Mouse (Mus musculus) heart, embryonic 12.5 days (tissue): Measurements from ENCODE around the gene Hist1h3b. TPM values are rescaled to one million over a fixed set of nuclear protein-coding genes. Genes with fewer than 3 reads are reported as not detected.
"Not testable (repeated sequence)": the region's sequence is repeated elsewhere in the genome, so short reads cannot be mapped to it uniquely, and the experiment has no call there.

ENCODE experiments used
- ATAC-seq: fragments of 200-750 bp; cut with Nextera tagmentation; 2 replicates; pipeline ENCODE4 v1.8.0; 2017; ENCODE audit warnings: moderate TSS enrichment, moderate library complexity; ENCODE audit not compliant: insufficient number of reproducible peaks, low FRiP score
- H3K27ac ChIP-seq: fragments of 300-500 bp; sonication (generic); 2 replicates; pipeline ENCODE4 v1.5.1; 2016; ENCODE audit warnings: mild to moderate bottlenecking, moderate library complexity; ENCODE audit not compliant: poor library complexity, severe bottlenecking
- H3K27me3 ChIP-seq: fragments of 300-500 bp; sonication (generic); replicated peaks from 2 replicates; pipeline ENCODE4 v1.6.1; 2016; ENCODE audit warnings: mild to moderate bottlenecking, moderate library complexity
- H3K36me3 ChIP-seq: fragments of 300-500 bp; sonication (generic); 2 replicates; pipeline ENCODE4 v1.6.1; 2016; ENCODE audit warnings: mild to moderate bottlenecking, moderate library complexity
- H3K4me1 ChIP-seq: fragments of 300-500 bp; sonication (generic); replicated peaks from 2 replicates; pipeline ENCODE4 v1.6.1; 2016; ENCODE audit warnings: mild to moderate bottlenecking
- H3K4me2 ChIP-seq: fragments of 300-500 bp; sonication (generic); 2 replicates; pipeline ENCODE4 v1.6.1; 2016; ENCODE audit warnings: mild to moderate bottlenecking, moderate library complexity
- H3K4me3 ChIP-seq: fragments of 300-500 bp; sonication (generic); 2 replicates; pipeline ENCODE4 v1.5.1; 2016; ENCODE audit warnings: mild to moderate bottlenecking
- H3K9ac ChIP-seq: fragments of 300-500 bp; sonication (generic); 2 replicates; pipeline ENCODE4 v1.6.1; 2016; ENCODE audit warnings: mild to moderate bottlenecking, moderate library complexity
- H3K9me3 ChIP-seq: fragments of 300-500 bp; sonication (generic); replicated peaks from 2 replicates; pipeline ENCODE4 v1.6.1; 2016; ENCODE audit warnings: mild to moderate bottlenecking, moderate library complexity
- WGBS: fragments of 180-500 bp; shearing (Covaris S2); methylation state at CpG from one replicate; pipeline ENCODE4 v1.1.7; 2016; 5-methylcytosine and 5-hydroxymethylcytosine counted together
- polyA plus RNA-seq: library from polyadenylated mRNA; unstranded; fragments of >200 nt; fragmentation: Nextera tagmentation; extraction: Ambion mirVana; gene quantifications from 2 replicates; pipeline ENCODE4 v1.2.1, GENCODE M21; 2016

Gene Hist1h3b
- polyA plus RNA-seq, 1 experiment from 2014 or later: 3.5 TPM

DNA sequence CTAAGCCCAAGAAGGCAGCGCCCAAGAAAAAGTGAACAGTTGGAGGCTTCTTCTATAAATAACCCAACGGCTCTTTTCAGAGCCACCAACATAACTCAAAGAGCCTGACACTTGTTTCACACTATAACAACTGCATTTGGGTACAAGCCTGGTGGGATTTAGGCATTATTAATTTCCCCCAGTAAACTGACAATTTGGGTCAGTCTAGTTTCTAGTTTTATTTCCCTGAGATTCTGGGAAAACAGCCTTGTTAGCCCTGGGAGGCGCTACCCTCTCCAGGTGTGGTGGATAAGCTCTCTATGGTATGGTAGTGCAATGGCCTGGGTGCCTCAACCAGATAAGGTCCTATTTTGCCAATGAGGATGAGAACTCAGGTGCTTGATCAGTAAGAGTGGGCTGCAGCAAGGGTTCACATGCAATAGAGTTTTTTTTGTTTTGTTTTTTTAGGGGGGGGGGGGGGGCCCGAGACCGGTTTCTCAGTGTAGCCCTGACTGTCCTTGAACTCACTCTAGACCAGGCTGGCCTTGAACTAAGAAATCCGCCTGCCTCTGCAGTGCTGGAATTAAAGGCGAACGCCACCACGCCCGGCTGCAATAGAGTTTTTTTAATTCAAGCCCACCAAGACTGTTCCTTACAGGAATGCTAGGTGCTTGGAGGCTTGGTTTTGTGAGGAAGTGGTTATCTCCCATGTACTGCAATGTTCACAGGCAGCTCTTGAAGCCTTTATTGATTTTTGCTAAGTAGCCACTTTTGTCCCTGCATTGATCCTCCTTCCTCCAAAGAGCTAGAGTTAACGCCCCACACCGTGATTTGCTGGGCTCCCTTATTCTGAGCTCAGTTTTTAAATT, 12.5 kb downstream of the Hist1h3b start:
- Histone ChIP-seq H3K4me1 (peaks cover 27% of the 10 kb centered on the region), H3K4me3 (peak overlapping the region; percentile 57), H3K27me3 (no peaks in the 10 kb centered on the region), H3K27ac (peak overlapping the region; percentile 94), H3K9me3 (no peaks in the 10 kb centered on the region), H3K9ac (peak overlapping the region; percentile 81), H3K4me2 (peak overlapping the region; percentile 80), H3K36me3 (no peaks in the 10 kb centered on the region)
- WGBS: 38% methylated on average over 12 of the region's 12 CpGs
- ATAC-seq: no peak

GRCm38 (mm10) chr13:23765172-23765513, 13.1 kb downstream of the Hist1h3b start:
- Histone ChIP-seq H3K9me3 (no peaks in the 10 kb centered on the region), H3K4me2 (no peak overlapping the region), H3K27me3 (no peaks in the 10 kb centered on the region), H3K4me1 (peaks cover 24% of the 10 kb centered on the region), H3K4me3 (no peak overlapping the region), H3K36me3 (no peaks in the 10 kb centered on the region), H3K9ac (no peak overlapping the region), H3K27ac (no peak overlapping the region)
- ATAC-seq: no peak
- WGBS: 66% methylated on average over 1 of the region's 1 CpGs

DNA sequence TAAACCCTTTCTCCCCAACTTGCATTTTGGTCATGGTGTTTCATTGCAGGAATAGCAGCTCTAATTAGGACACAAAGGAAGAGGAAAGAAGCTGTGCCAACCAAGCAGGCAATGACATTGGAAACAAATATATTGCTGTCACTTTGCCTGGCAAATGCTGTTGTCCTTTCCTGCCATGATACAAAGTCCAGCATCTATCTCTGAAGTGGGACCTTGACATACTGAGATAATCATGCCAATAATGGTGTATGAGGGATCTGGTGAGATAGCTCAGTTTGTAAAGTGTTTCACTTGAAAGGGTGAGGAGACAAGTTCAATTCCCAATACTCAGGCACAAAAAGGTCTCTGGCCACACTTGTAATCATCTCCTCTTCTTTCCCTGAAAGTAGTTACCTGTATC, 14.7 kb downstream of the Hist1h3b start:
- ATAC-seq: no peak

GRCm38 (mm10) chr13:23768834-23769397, 16.8 kb downstream of the Hist1h3b start:
- no peak overlapping the region for H3K27ac ChIP-seq
- no peak for ATAC-seq
- no peaks in the 10 kb centered on the region for H3K9me3 ChIP-seq
- no peaks in the 10 kb centered on the region for H3K36me3 ChIP-seq
- peaks cover 18% of the 10 kb centered on the region for H3K4me1 ChIP-seq
- no peak overlapping the region for H3K4me2 ChIP-seq
- no peak overlapping the region for H3K4me3 ChIP-seq
- no peaks in the 10 kb centered on the region for H3K27me3 ChIP-seq
- 51% methylated on average over 5 of the region's 5 CpGs for WGBS
- no peak overlapping the region for H3K9ac ChIP-seq

More for the DNA sequence above, 14.7 kb downstream of the Hist1h3b start:
- Histone ChIP-seq H3K27ac (no peak overlapping the region), H3K27me3 (no peaks in the 10 kb centered on the region), H3K4me2 (no peak overlapping the region), H3K9me3 (no peaks in the 10 kb centered on the region), H3K4me1 (peaks cover 20% of the 10 kb centered on the region), H3K4me3 (no peak overlapping the region), H3K9ac (no peak overlapping the region), H3K36me3 (no peaks in the 10 kb centered on the region)

DNA sequence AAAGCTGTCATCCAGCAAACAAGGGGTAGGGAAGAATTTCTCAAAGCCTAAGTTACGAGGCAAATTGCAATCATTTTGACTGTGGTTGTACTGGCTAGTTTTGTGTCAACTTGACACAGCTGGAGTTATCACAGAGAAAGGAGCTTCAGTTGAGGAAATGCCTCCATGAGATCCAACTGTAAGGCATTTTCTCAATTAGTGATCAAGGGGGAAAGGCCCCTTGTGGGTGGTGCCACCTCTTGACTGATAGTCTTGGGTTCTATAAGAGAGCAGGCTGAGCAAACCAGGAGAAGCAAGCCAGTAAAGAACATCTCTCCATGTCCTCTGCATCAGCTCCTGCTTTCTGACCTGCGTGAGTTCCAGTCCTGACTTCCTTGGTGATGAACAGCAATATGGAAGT, 17.5 kb downstream of the Hist1h3b start, which contains the start of gene Trim38:
Gene Trim38 (plus strand): TSS at position 301 of the 400 bp plus-strand sequence.
- not testable (repeated sequence) for H3K27ac ChIP-seq, ATAC-seq, H3K4me2 ChIP-seq, H3K9me3 ChIP-seq, H3K9ac ChIP-seq, H3K36me3 ChIP-seq, H3K4me3 ChIP-seq, H3K27me3 ChIP-seq
- H3K4me1 ChIP-seq: peaks cover 12% of the 10 kb centered on the region
- 86% methylated on average over 2 of the region's 2 CpGs for WGBS

- H3K9ac ChIP-seq: no peak overlapping the region
- 0 out of 2 replicates have a peak, but pooled peaks cover 7% of the 10 kb centered on the region for H3K4me1 ChIP-seq
- no peaks in the 10 kb centered on the region for H3K36me3 ChIP-seq
- peak overlapping the region; percentile 20 for H3K4me3 ChIP-seq
- no peaks in the 10 kb centered on the region for H3K9me3 ChIP-seq
- peak; percentile 91 for ATAC-seq
- peak overlapping the region; percentile 62 for H3K4me2 ChIP-seq
- 13% methylated on average over 21 of the region's 21 CpGs for WGBS
- no peaks in the 10 kb centered on the region for H3K27me3 ChIP-seq
- 0 out of 2 replicates have a peak overlapping the region, but pooled peaks have one; percentile 47 for H3K27ac ChIP-seq
These were observed 20.7 kb downstream of the Hist1h3b start for GRCm38 (mm10) chr13:23772561-23773313.

DNA sequence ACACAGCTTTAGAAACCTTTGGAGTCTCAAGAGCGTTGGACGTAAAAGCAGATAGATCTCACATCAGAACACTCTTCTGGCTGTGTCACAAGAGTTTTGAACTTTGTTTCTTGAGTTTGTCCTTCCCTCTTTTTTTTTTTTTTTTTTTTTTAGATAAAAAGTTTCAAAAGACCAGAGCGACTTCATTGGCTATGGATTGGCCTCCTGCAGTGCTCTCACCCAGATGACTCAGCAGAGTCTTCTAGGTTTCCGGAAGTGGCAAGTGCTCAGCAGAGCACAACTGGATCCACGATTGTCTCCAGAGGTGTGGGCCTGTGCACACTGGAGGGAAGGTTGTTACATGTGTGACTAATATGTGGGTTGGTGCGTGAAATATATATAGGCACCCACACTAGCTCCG, 26.3 kb downstream of the Hist1h3b start:
- Histone ChIP-seq H3K4me2 (no peak overlapping the region), H3K4me1 (no peaks in the 10 kb centered on the region), H3K27me3 (no peaks in the 10 kb centered on the region), H3K9me3 (no peaks in the 10 kb centered on the region), H3K36me3 (no peaks in the 10 kb centered on the region), H3K27ac (no peak overlapping the region), H3K9ac (no peak overlapping the region), H3K4me3 (no peak overlapping the region)
- WGBS: 86% methylated on average over 7 of the region's 7 CpGs
- no peak for ATAC-seq

- Histone ChIP-seq H3K4me3 (no peak overlapping the region), H3K9me3 (no peaks in the 10 kb centered on the region), H3K36me3 (no peaks in the 10 kb centered on the region), H3K27me3 (no peaks in the 10 kb centered on the region), H3K4me1 (no peaks in the 10 kb centered on the region), H3K4me2 (no peak overlapping the region), H3K27ac (no peak overlapping the region), H3K9ac (no peak overlapping the region)
- no peak for ATAC-seq
- WGBS: 49% methylated on average over 4 of the region's 4 CpGs
These were observed 27.0 kb downstream of the Hist1h3b start for GRCm38 (mm10) chr13:23779025-23779424.

GRCm38 (mm10) chr13:23792520-23792919, 40.5 kb downstream of the Hist1h3b start:
- H3K4me3 ChIP-seq: no peak overlapping the region
- 41% methylated on average over 2 of the region's 2 CpGs for WGBS
- H3K4me2 ChIP-seq: no peak overlapping the region
- no peaks in the 10 kb centered on the region for H3K27me3 ChIP-seq
- H3K27ac ChIP-seq: no peak overlapping the region
- no peak overlapping the region for H3K9ac ChIP-seq
- H3K9me3 ChIP-seq: no peaks in the 10 kb centered on the region
- no peaks in the 10 kb centered on the region for H3K36me3 ChIP-seq
- H3K4me1 ChIP-seq: no peaks in the 10 kb centered on the region
- ATAC-seq: no peak

DNA sequence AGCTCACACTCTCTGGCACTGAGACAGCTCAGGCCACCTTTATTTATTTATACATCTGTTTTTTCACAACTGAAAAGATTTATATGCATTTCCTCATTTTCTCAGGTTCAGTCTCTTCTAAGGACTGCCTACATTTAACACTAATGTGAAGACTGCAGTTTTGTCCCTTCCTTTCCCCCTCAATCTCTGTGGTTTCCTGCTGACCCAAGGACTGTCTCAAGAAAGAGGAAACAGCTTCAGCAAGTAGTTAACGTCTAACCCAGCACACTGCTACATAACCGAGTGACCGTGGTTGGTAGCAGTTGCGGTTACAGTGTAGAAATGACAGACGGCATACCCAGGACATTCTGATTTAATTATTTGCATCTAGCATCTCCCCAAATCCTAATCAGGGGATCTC, 47.3 kb downstream of the Hist1h3b start:
- H3K4me2 ChIP-seq: no peak overlapping the region
- WGBS: 72% methylated on average over 5 of the region's 5 CpGs
- H3K9me3 ChIP-seq: no peaks in the 10 kb centered on the region
- no peak overlapping the region for H3K27ac ChIP-seq
- no peak overlapping the region for H3K4me3 ChIP-seq
- no peak for ATAC-seq
- no peak overlapping the region for H3K9ac ChIP-seq
- H3K36me3 ChIP-seq: no peaks in the 10 kb centered on the region
- H3K4me1 ChIP-seq: peaks cover 5% of the 10 kb centered on the region; the same call in 1 of the 2 replicates
- no peaks in the 10 kb centered on the region for H3K27me3 ChIP-seq
